Mouse (Mus musculus): ENCODE results near the gene Tnip3.

Gene Tnip3

GRCm38 (mm10) chr6:65644110-65644509, 119.0 kb downstream of the Tnip3 start:
- DNase-seq (ENCODE audit: extremely low read depth, low read depth), result no peak

GRCm38 (mm10) chr6:65646408-65646807, 121.3 kb downstream of the Tnip3 start:
- DNase-seq (ENCODE audit: extremely low read depth, low read depth), result no peak

- no peak for DNase-seq (ENCODE audit: extremely low read depth, low read depth)
These were observed 122.6 kb downstream of the Tnip3 start for GRCm38 (mm10) chr6:65647731-65648130.

- peak; percentile 5 for DNase-seq (ENCODE audit: extremely low read depth, low read depth)
These were observed 126.3 kb downstream of the Tnip3 start for GRCm38 (mm10) chr6:65651376-65651775.

GRCm38 (mm10) chr6:65661272-65661671, 136.2 kb downstream of the Tnip3 start:
- no peak for DNase-seq (ENCODE audit: extremely low read depth, low read depth)

GRCm38 (mm10) chr6:65662050-65662449, 136.9 kb downstream of the Tnip3 start:
- no peak for DNase-seq (ENCODE audit: extremely low read depth, low read depth)

- DNase-seq (ENCODE audit: extremely low read depth, low read depth), result no peak
These were observed 138.9 kb downstream of the Tnip3 start for GRCm38 (mm10) chr6:65663990-65664389.

GRCm38 (mm10) chr6:65666295-65666694, 141.2 kb downstream of the Tnip3 start:
- DNase-seq (ENCODE audit: extremely low read depth, low read depth), result no peak

- no peak for DNase-seq (ENCODE audit: extremely low read depth, low read depth)
These were observed 144.9 kb downstream of the Tnip3 start for GRCm38 (mm10) chr6:65669971-65670370.

GRCm38 (mm10) chr6:65670981-65671411, 145.9 kb downstream of the Tnip3 start:
- no peak for DNase-seq (ENCODE audit: extremely low read depth, low read depth)

GRCm38 (mm10) chr6:65671451-65671850, 146.3 kb downstream of the Tnip3 start, which contains the start of gene Ndnf:
Gene Ndnf, plus strand, starts transcription at chr6:65671590.
- DNase-seq (ENCODE audit: extremely low read depth, low read depth), result no peak

- no peak for DNase-seq (ENCODE audit: extremely low read depth, low read depth)
These were observed 147.3 kb downstream of the Tnip3 start for GRCm38 (mm10) chr6:65672131-65673031.

Data from MEL-GATA-1-ER (cell line).